Mouse (Mus musculus) hindbrain, postnatal 0 days (tissue): Measurements from ENCODE around the gene Tescl. TPM values are rescaled to one million over a fixed set of nuclear protein-coding genes. Genes with fewer than 3 reads are reported as not detected.

ENCODE experiments used
- ATAC-seq: fragments of 200-750 bp; cut with Nextera tagmentation; 2 replicates; pipeline ENCODE4 v1.8.0; 2017; ENCODE audit warnings: mild to moderate bottlenecking, moderate TSS enrichment, moderate library complexity
- DNase-seq: peaks from one replicate; pipeline ENCODE4 v3.0.0-alpha.2; 2015; ENCODE audit warnings: low spot score
- H3K27ac ChIP-seq: fragments of 300-500 bp; sonication (generic); 2 replicates; pipeline ENCODE4 v1.5.1; 2014; ENCODE audit warnings: mild to moderate bottlenecking
- H3K27me3 ChIP-seq: fragments of 300-500 bp; sonication (generic); 2 replicates; pipeline ENCODE4 v1.6.1; 2014; ENCODE audit warnings: low read length, mixed read lengths; ENCODE audit not compliant: insufficient read depth
- H3K36me3 ChIP-seq: fragments of 300-500 bp; sonication (generic); 2 replicates; pipeline ENCODE4 v1.6.1; 2014; ENCODE audit warnings: low read length, mixed read lengths; ENCODE audit not compliant: insufficient read depth
- H3K4me1 ChIP-seq: fragments of 300-500 bp; sonication (generic); 2 replicates; pipeline ENCODE4 v1.6.1; 2014; ENCODE audit warnings: antibody characterized with exemption, low read length, mixed read lengths; ENCODE audit not compliant: insufficient read depth
- H3K4me2 ChIP-seq: fragments of 300-500 bp; sonication (generic); 2 replicates; pipeline ENCODE4 v1.6.1; 2014; ENCODE audit warnings: low read depth, mild to moderate bottlenecking, low read length, moderate library complexity, mixed read lengths
- H3K4me3 ChIP-seq: fragments of 300-500 bp; sonication (generic); 2 replicates; pipeline ENCODE4 v1.5.1; 2014; ENCODE audit warnings: low read length
- H3K9ac ChIP-seq: fragments of 300-500 bp; sonication (generic); replicated peaks from 2 replicates; pipeline ENCODE4 v1.6.1; 2014; ENCODE audit warnings: mild to moderate bottlenecking, low read length, moderate library complexity, mixed read lengths
- H3K9me3 ChIP-seq: fragments of 300-500 bp; sonication (generic); 2 replicates; pipeline ENCODE4 v1.6.1; 2016; ENCODE audit warnings: low read length, mixed read lengths
- CTCF ChIP-seq: IDR thresholded peaks from 2 replicates; pipeline ENCODE4 v1.5.1; 2016; ENCODE audit warnings: antibody characterized with exemption, control low read depth, low read depth
- WGBS: fragments of 180-500 bp; shearing (Covaris S2); extraction: QIAGEN DNeasy Blood & Tissue Kit; methylation state at CpG from one replicate; pipeline ENCODE4 v1.1.7; 2014; 5-methylcytosine and 5-hydroxymethylcytosine counted together
- polyA plus RNA-seq: library from polyadenylated mRNA; unstranded; fragments of >200 nt; fragmentation: Nextera tagmentation; extraction: Ambion mirVana; gene quantifications from 2 replicates; pipeline ENCODE4 v1.2.1, GENCODE M21; 2015
- total RNA-seq: library from RNA; depleted of rRNA; stranded (reverse); fragments of >200 nt; gene quantifications from 2 replicates; pipeline ENCODE4 v1.2.3, GENCODE M21; 2014

Gene Tescl
- total and polyA plus RNA-seq, 2 experiments from 2014 or later: 0.46 TPM; not detected in 1

DNA sequence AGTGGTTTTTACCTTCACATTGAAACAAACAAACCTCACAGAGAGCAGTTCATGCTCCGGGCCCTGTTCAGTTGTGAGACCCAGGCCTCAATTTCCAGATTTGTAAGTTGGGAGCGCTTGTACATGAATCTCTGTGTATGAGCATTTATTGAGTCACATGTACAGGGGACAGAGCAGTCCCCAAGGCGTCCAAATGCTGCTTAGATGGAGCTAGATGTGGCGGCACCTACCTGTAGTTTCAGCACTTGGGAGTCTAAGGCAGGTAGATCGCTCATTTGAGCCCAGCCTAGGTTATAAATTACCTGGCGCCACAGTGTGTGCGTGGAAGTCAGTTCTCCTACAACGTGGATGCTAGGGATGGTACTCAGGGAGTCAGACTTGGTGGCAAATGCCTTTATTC is 42.7 kb upstream of the Tescl start:
- 89% methylated on average over 8 of the region's 8 CpGs for WGBS
- H3K4me2 ChIP-seq: no peak overlapping the region
- DNase-seq: no peak

DNA sequence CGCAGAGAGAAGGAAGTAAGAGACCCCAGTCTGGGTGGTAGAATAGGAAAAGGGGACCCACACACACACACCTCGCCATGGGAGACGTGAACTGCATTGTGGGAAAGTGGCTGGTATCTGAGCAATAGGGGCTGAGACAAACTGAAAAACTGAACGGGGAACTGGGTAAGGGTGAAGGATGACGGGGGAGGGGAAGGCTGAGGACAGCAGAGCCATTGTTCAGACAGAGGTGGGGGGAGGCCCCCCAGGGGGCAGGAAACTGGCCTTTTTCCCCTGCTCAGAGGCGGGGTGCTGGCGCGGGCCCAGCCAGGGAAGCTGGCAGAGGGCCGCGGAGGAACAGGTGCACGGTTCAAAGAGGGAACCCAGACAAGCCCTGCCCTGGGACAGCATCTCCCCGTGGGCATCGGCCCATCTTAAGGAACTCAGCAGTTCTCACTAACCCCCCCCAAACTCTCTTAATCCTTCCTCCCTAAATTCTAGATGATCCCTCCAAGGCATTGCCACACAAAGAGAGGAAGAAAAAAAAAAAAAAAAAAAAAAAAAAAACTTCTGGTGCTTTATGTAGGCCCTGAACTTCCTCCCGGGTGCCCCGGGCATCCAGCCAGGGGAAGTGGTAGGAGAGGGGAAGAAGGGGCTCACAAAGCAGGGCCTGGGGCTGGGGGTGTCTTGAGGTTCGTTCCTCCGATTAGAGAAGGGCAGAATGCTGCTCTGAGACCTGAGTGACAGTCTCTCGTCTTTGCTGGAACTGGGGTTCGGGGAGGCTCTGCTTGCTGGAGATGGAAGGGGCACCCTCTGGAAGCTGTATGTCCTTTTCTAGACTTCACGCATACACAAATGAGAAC is 40.0 kb upstream of the Tescl start:
- 23% methylated on average over 19 of the region's 20 CpGs for WGBS
- no peak for TF ChIP-seq CTCF
- H3K27me3 ChIP-seq: no peaks in the 10 kb centered on the region
- ATAC-seq (peak; percentile 77), DNase-seq (peak; percentile 60)
- H3K9ac ChIP-seq: 0 out of 2 replicates have a peak overlapping the region, but pooled peaks have one; percentile 21
- no peak overlapping the region for H3K4me2 ChIP-seq
- no peaks in the 10 kb centered on the region for H3K9me3 ChIP-seq
- H3K4me3 ChIP-seq: no peak overlapping the region
- no peaks in the 10 kb centered on the region for H3K36me3 ChIP-seq
- peak overlapping the region; percentile 64 for H3K27ac ChIP-seq
- no peaks in the 10 kb centered on the region; the same call in none of the 2 replicates for H3K4me1 ChIP-seq

More for the DNA sequence above, 42.7 kb upstream of the Tescl start:
- no peak for ATAC-seq
- TF ChIP-seq CTCF: no peak
- Histone ChIP-seq H3K36me3 (no peaks in the 10 kb centered on the region), H3K9me3 (no peaks in the 10 kb centered on the region), H3K4me3 (no peak overlapping the region), H3K27ac (no peak overlapping the region), H3K27me3 (no peaks in the 10 kb centered on the region), H3K9ac (no peak overlapping the region), H3K4me1 (no peaks in the 10 kb centered on the region; the same call in none of the 2 replicates)

DNA sequence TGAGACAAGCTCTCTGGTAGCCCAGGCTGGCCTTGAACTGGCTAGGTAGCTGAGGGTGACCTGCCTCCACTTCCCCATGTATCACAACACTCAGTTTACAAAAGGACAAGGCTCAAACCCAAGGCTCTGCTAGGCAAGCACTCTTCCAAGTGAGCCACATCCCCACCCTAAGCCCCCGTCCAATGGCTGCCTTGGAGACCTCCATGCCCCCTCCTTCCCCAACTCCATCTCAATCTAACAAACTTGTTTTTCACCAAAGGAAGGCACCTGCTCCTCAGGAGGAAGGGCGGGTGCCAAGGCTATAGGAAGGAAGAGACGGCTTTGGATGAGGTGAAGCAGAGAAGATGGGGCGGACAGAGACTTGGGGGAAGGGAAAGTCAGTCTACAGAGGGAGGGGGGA is 39.0 kb upstream of the Tescl start:
- no peaks in the 10 kb centered on the region for H3K36me3 ChIP-seq
- H3K27ac ChIP-seq: peak overlapping the region; percentile 64; the same call in 1 of the 2 replicates
- WGBS: 58% methylated on average over 4 of the region's 4 CpGs
- no peak overlapping the region for H3K4me3 ChIP-seq
- ATAC-seq: no peak
- no peak overlapping the region for H3K4me2 ChIP-seq
- H3K9me3 ChIP-seq: no peaks in the 10 kb centered on the region
- no peaks in the 10 kb centered on the region for H3K27me3 ChIP-seq
- no peak for DNase-seq
- TF ChIP-seq CTCF: no peak
- no peaks in the 10 kb centered on the region; the same call in none of the 2 replicates for H3K4me1 ChIP-seq
- no peak overlapping the region for H3K9ac ChIP-seq

- no peak overlapping the region for H3K4me3 ChIP-seq
- ATAC-seq (no peak), DNase-seq (no peak)
- H3K4me1 ChIP-seq: no peaks in the 10 kb centered on the region; the same call in none of the 2 replicates
- no peak overlapping the region for H3K4me2 ChIP-seq
- H3K27ac ChIP-seq: peak overlapping the region; percentile 64; the same call in 1 of the 2 replicates
- WGBS: 85% methylated on average over 9 of the region's 11 CpGs
- no peaks in the 10 kb centered on the region for H3K27me3 ChIP-seq
- no peak for TF ChIP-seq CTCF
- H3K9me3 ChIP-seq: no peaks in the 10 kb centered on the region
- H3K9ac ChIP-seq: no peak overlapping the region
- H3K36me3 ChIP-seq: no peaks in the 10 kb centered on the region
Observed at GRCm38 (mm10) chr7:24372300-24372699, 38.6 kb upstream of the Tescl start.

DNA sequence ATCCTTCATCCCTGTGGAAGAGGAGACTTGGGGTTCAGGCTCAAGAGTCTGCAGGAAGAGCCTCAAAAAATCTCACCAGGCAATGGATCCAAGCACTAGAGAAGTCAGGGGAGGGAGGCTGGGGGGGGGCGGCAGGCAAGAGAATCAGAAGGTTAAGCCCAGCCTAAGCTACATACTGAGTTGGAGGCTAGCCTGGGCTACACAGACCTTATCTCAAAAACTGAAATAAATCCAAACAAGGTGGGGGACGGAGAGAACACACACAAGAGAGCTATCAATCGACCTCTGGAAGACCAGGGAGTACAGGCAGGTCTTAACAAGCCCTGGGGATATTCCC is 38.0 kb upstream of the Tescl start:
- H3K27ac ChIP-seq: no peak overlapping the region
- H3K27me3 ChIP-seq: no peaks in the 10 kb centered on the region
- H3K9me3 ChIP-seq: no peaks in the 10 kb centered on the region
- H3K36me3 ChIP-seq: no peaks in the 10 kb centered on the region
- WGBS: 75% methylated on average over 3 of the region's 3 CpGs
- DNase-seq (no peak), ATAC-seq (no peak)
- no peak overlapping the region for H3K9ac ChIP-seq
- H3K4me1 ChIP-seq: no peaks in the 10 kb centered on the region; the same call in 1 of the 2 replicates
- no peak overlapping the region for H3K4me2 ChIP-seq
- TF ChIP-seq CTCF: no peak
- no peak overlapping the region for H3K4me3 ChIP-seq

- Histone ChIP-seq H3K9me3 (no peaks in the 10 kb centered on the region), H3K27ac (no peak overlapping the region), H3K9ac (no peak overlapping the region), H3K27me3 (no peaks in the 10 kb centered on the region), H3K4me3 (no peak overlapping the region), H3K36me3 (no peaks in the 10 kb centered on the region), H3K4me2 (no peak overlapping the region), H3K4me1 (no peaks in the 10 kb centered on the region; the same call in 1 of the 2 replicates)
- WGBS: 86% methylated on average over 7 of the region's 7 CpGs
- no peak for TF ChIP-seq CTCF
- no peak for ATAC-seq
- DNase-seq: no peak
Observed at GRCm38 (mm10) chr7:24371012-24371808, 37.5 kb upstream of the Tescl start.
